ENCODE assay signal across 10 mouse cellular contexts in the genomic region with DNA sequence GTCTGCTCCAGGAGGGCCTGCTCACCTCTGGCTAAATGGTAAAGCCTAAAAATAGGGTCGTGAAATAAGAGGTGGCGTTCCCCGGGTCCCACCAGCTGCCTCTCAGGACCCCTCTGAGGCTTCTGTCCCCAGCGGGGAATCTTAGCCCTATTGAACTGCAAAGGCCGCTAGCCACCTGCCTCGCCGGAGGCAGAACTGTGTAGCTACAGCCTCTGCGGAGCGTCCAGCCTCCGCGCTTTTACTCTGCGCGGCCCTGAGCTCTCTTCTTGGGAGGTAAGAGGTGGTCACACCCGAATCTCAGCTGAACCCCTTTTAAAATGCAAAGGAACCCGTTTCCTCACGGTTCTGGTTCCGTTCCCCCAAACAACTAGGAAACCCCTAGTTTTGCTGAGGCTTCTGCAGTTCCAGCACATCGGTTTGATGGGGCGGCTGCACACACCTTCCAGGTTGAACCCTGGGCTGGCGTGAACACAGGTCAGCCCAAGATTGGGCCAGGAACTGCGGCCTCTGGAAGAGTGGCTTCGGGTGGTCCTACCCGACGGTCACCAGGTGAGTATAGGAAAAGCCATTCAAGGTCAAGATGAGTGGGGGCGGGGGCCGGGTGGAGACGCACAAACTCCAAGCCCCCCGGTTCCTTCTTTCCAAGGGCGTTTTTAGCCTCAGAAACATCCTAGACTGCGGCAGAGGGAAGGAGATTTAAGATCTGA. TPM values are rescaled to one million over a fixed set of nuclear protein-coding genes. Genes with fewer than 3 reads are reported as not detected.
DNase-seq lines count a peak whose midpoint lies in the region; ATAC-seq and TF ChIP-seq lines count a peak whose summit lies in the region.
"Had no signal": no experiment of that assay in that cellular context is flagged by ENCODE, and none has a peak within 500 bp of the region (broad histone marks: within the 10 kb centered on the region; RNA-seq: fewer than 3 reads in every experiment).

No protein-coding gene starts in this region.

- TF ChIP-seq POLR2A in olfactory bulb, adult 2 months (IDR thresholded peaks at IDR 0.05; ENCODE audit: insufficient read depth, low read depth, low read length), result no peak

- under 1% methylated on average over 30 of the region's 30 CpGs for WGBS in embryonic facial prominence, embryonic 13.5 days
- WGBS in limb, embryonic 11.5 days, result under 1% methylated on average over 30 of the region's 30 CpGs
- 32% methylated on average over 30 of the region's 30 CpGs for WGBS in olfactory bulb, adult 2 months

- 0 out of 2 replicates have a peak overlapping the region, but pooled peaks have one; percentile 17 for H3K4me3 ChIP-seq in embryonic facial prominence, embryonic 13.5 days
- no peak overlapping the region for H3K4me3 ChIP-seq in limb, embryonic 11.5 days (ENCODE audit: low read depth, low read length)
- peak overlapping the region; percentile 28 for H3K4me3 ChIP-seq in olfactory bulb, adult 2 months (ENCODE audit: insufficient read depth, low read depth, low read length)

- H3K9me3 ChIP-seq in embryonic facial prominence, embryonic 13.5 days, result no peaks in the 10 kb centered on the region
- H3K9me3 ChIP-seq in limb, embryonic 11.5 days (ENCODE audit: control insufficient read depth, low read length), result no peaks in the 10 kb centered on the region

- peak overlapping the region; percentile 27 for H3K4me2 ChIP-seq in embryonic facial prominence, embryonic 13.5 days
- no peak overlapping the region for H3K4me2 ChIP-seq in limb, embryonic 11.5 days (ENCODE audit: low read depth, severe bottlenecking)

- H3K9ac ChIP-seq in embryonic facial prominence, embryonic 13.5 days, result no peak overlapping the region
- H3K9ac ChIP-seq in limb, embryonic 11.5 days (ENCODE audit: low read length), result no peak overlapping the region

- H3K27ac ChIP-seq in embryonic facial prominence, embryonic 13.5 days, result no peak overlapping the region
- no peak overlapping the region for H3K27ac ChIP-seq in limb, embryonic 11.5 days (replicated peaks; ENCODE audit: low read depth, low read length)
- no peak overlapping the region for H3K27ac ChIP-seq in olfactory bulb, adult 2 months (ENCODE audit: insufficient read depth, low read depth, low read length)

- peaks cover 22% of the 10 kb centered on the region for H3K4me1 ChIP-seq in embryonic facial prominence, embryonic 13.5 days
- 0 out of 2 replicates have a peak, but pooled peaks cover 3% of the 10 kb centered on the region for H3K4me1 ChIP-seq in limb, embryonic 11.5 days (ENCODE audit: control insufficient read depth, insufficient read depth, low read length)
- peaks cover 21% of the 10 kb centered on the region; the same call in 1 of the 2 replicates for H3K4me1 ChIP-seq in olfactory bulb, adult 2 months (ENCODE audit: control insufficient read depth, insufficient read depth, low read length)

- peak; percentile 6 for DNase-seq in kidney, adult 18-20 months
- no peak for DNase-seq in kidney, postnatal 14 days
- peak; percentile 60 for DNase-seq in limb, embryonic 11.5 days (ENCODE audit: low spot score)
- no peak for DNase-seq in cerebellum, adult 9-11 months
- DNase-seq in urinary bladder, postnatal 10 days (ENCODE audit: low spot score), result no peak
- no peak for DNase-seq in adrenal gland, postnatal 10 days

- no peaks in the 10 kb centered on the region for H3K36me3 ChIP-seq in embryonic facial prominence, embryonic 13.5 days
- H3K36me3 ChIP-seq in limb, embryonic 11.5 days (ENCODE audit: control insufficient read depth, insufficient read depth, low read length), result no peaks in the 10 kb centered on the region
- H3K36me3 ChIP-seq: G1E had no signal

- peaks cover 93% of the 10 kb centered on the region for H3K27me3 ChIP-seq in embryonic facial prominence, embryonic 13.5 days
- H3K27me3 ChIP-seq in limb, embryonic 11.5 days (ENCODE audit: control insufficient read depth, insufficient read depth, low read length), result peaks cover 56% of the 10 kb centered on the region

- no peak for TF ChIP-seq CTCF in olfactory bulb, adult 2 months (IDR thresholded peaks at IDR 0.05; ENCODE audit: insufficient read depth, low read depth, low read length)

- ATAC-seq in embryonic facial prominence, embryonic 13.5 days (ENCODE audit: insufficient number of reproducible peaks, insufficient read depth, low FRiP score, low TSS enrichment, low read depth), result peak; percentile 41; the same call in 1 of the 2 replicates
- ATAC-seq in limb, embryonic 11.5 days (ENCODE audit: insufficient number of reproducible peaks, low FRiP score, low TSS enrichment, low read depth), result no peak
- ATAC-seq: intestine, embryonic 16.5 days had no signal

RNA-seq across cellular contexts. Expression of a gene that starts 16.9 kb away (rescaled TPM):
- 31.0 and 31.2 TPM in 2 replicates for polyA plus RNA-seq in embryonic facial prominence, embryonic 13.5 days (2015; fragmentation: Nextera tagmentation; extraction: Ambion mirVana)
- polyA plus RNA-seq in limb, embryonic 11.5 days (2014; fragmentation: Nextera tagmentation; extraction: Ambion mirVana), result 31.1 and 34.3 TPM in 2 replicates
- polyA plus RNA-seq in olfactory bulb, adult 2 months (2012; ENCODE audit: insufficient read depth, insufficient read length, low replicate concordance, missing spikeins), result not detected in 2 replicates
- total RNA-seq in adrenal gland, postnatal 10 days (2021), result 10 to 100 TPM; 37.6 to 43.8 TPM

Comparison
In these comparisons a context has a peak if more than half of its experiments do, and no peak if none do; other contexts are left out.
1. DNase-seq: peak in kidney, adult 18-20 months (single experiment) and limb, embryonic 11.5 days (single experiment); none in kidney, postnatal 14 days (single experiment), cerebellum, adult 9-11 months (single experiment), urinary bladder, postnatal 10 days (single experiment) and adrenal gland, postnatal 10 days (single experiment).